Mouse (Mus musculus): ENCODE measurements around the gene Srek1ip1. TPM values are rescaled to one million over a fixed set of nuclear protein-coding genes. Genes with fewer than 3 reads are reported as not detected.

Srek1ip1 gene
- polyA plus RNA-seq, 1 experiment from 2014 or later, result 29.1 TPM

DNA sequence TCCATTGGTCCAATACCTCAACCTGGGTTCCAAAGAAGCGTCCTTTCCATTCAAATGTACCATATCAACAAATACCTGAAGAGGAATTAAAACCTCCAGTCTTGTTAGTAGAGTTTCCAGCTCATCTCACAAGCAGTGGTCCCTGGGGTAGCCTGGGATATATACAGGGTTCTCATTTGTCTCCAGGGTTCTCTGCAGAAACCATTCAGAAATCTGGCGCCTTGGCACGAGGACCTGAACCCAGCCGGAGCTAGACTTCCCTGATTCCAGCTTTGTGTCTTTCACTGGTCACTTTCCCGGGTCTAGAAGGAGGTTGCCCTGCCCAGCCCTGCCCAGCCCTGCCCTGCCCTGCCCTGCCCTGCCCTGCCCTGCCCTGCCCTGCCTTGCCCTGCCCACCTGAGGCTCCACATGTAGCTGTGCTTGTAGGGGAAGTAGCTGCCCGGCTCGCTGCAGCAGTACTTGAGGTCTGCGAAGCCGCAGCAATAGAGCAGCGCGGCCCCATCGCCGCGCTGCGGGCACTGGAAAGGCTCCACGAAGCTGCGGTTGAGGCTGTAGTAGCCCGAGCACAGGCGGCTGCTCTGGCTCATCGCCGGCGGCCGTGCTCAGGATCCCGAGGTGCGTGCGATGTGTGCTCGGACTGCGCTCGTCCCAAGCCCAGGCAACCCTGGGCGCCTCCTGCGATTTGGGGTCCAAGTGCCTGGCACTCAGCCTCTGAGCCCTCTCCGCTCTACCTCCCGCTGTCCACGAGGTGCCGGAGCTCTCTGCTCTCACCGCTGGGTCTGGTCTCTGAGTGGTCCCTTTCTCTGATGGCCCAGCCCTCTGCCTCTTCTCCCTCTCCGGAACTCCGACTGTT, 71.1 kb downstream of the Srek1ip1 start, which contains the start of gene Shisal2b:
Gene Shisal2b, minus strand, starts transcription at position 767 of the 853 bp plus-strand sequence.
- peak; percentile 83 for ATAC-seq (ENCODE audit: low FRiP score, low read depth)
- Histone ChIP-seq H3K27me3 (peaks cover 47% of the 10 kb centered on the region), H3K9ac (peak within 1 kb of the TSS; percentile 67), H3K4me1 (peaks cover 4% of the 10 kb centered on the region; the same call in 1 of the 2 replicates), H3K36me3 (no peaks in the 10 kb centered on the region), H3K4me2 (replicated peaks) (peak within 1 kb of the TSS; percentile 80), H3K9me3 (no peaks in the 10 kb centered on the region), H3K27ac (no peak within 1 kb of the TSS), H3K4me3 (peak within 1 kb of the TSS; percentile 49)
- WGBS, result 4% methylated on average over 38 of the region's 38 CpGs

DNA sequence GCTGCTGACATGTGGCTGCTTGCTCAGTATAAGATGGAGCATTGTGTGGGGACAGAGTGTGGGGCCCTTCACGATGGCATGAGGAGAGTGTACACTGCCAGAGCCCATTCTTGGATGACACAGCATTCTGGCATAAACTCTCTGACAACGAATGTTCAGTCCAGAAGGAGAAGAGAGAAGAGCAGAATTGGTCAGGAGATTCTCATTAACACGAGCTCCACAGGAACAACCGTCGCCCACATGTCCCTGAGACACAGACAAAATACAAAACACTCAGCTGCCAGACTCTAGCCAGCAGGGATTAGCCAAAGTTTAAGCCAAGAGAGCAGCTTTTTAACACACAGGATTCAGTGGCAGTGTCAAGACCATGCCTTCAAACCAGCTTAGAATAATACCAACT, 74.4 kb downstream of the Srek1ip1 start:
- no peaks in the 10 kb centered on the region for H3K9me3 ChIP-seq
- no peaks in the 10 kb centered on the region for H3K36me3 ChIP-seq
- H3K9ac ChIP-seq, result no peak overlapping the region
- H3K4me2 ChIP-seq (replicated peaks), result no peak overlapping the region
- H3K27ac ChIP-seq, result no peak overlapping the region
- peaks cover 34% of the 10 kb centered on the region for H3K27me3 ChIP-seq
- ATAC-seq (ENCODE audit: low FRiP score, low read depth), result no peak
- WGBS, result 87% methylated on average over 5 of the region's 5 CpGs
- H3K4me3 ChIP-seq, result no peak overlapping the region
- H3K4me1 ChIP-seq, result peaks cover 4% of the 10 kb centered on the region; the same call in 1 of the 2 replicates

DNA sequence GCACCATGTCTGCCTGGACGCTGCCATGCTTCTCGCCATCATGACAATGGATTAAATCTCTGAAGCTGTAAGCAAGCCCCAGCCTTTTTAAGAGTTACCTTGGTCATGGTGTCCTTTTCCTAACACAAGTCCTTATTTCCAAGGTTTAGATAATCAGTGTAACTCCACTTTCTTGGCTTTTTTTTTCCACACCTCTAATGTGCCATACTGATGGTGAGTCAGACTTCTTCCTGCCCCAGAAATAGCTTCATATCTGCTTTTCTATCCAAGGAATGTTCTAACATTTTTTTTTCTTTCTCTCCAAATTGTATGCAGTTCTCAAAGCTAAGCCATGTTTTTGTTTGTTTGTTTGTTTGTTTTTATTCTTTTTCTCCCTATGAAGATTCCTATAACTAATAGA, 77.6 kb downstream of the Srek1ip1 start:
- no peak overlapping the region for H3K4me2 ChIP-seq (replicated peaks)
- H3K36me3 ChIP-seq, result no peaks in the 10 kb centered on the region
- no peak overlapping the region for H3K27ac ChIP-seq
- 88% methylated on average over 2 of the region's 2 CpGs for WGBS
- ATAC-seq (ENCODE audit: low FRiP score, low read depth), result no peak
- H3K4me3 ChIP-seq, result no peak overlapping the region
- H3K4me1 ChIP-seq, result no peaks in the 10 kb centered on the region
- peaks cover 9% of the 10 kb centered on the region; the same call in 1 of the 2 replicates for H3K27me3 ChIP-seq
- no peak overlapping the region for H3K9ac ChIP-seq
- no peaks in the 10 kb centered on the region for H3K9me3 ChIP-seq

DNA sequence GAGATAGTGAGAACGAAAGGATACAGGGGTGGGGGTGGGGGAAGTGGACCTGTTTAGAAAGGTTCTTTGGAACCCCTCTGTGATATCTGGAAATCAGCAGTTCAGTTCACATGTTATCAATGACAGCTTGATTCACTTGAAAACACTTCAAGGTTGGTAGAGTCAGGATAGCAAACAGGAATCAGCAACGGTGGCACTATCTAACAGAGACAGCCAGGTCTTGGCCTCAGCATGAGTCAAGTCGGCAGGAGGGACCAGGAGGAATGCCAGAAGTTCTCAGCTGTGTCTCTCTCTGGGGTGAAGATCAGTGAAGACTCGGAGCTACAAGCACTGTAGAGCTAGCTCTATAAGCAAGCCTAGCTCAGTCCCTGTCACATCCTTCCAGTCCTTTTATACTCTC, 86.2 kb downstream of the Srek1ip1 start:
- whole genome bisulfite sequencing, result 82% methylated on average over 4 of the region's 4 CpGs
- no peaks in the 10 kb centered on the region for H3K9me3 ChIP-seq
- H3K27ac ChIP-seq, result no peak overlapping the region
- H3K4me1 ChIP-seq, result no peaks in the 10 kb centered on the region
- H3K36me3 ChIP-seq, result no peaks in the 10 kb centered on the region
- no peak overlapping the region for H3K4me3 ChIP-seq
- no peak overlapping the region for H3K4me2 ChIP-seq (replicated peaks)
- no peak overlapping the region for H3K9ac ChIP-seq
- no peaks in the 10 kb centered on the region for H3K27me3 ChIP-seq
- no peak for ATAC-seq (ENCODE audit: low FRiP score, low read depth)

DNA sequence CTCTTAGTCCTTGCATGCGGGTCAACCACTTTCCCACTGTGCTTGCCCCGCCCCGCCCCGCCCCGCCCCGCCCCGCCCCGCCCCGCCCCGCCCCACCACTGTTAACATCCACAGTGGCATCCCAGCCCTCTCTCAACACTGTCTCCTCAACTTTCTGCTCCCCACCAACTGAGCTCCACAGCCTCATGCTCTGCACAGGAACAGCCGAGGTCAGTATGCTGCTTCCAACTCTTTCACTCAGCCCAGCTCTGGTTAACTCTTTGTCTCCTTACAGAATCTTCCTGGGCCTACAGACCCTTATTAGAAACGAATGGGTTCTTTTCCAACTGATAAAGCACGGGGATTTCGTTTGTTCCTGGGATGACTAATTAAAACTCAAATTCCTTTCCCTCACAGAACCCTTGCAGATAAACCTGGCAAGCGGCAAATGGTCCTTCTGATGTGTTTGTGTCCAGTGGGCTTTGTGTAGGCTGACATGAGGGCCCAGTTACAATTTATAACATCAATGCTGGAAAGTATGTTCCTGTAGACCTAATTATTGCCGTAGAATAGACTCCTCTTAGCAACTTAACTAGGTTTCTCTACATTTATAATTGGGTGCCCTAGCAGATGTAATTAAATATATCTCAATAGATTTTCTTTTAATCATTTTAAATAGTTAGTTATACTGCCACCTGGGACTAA, 91.4 kb downstream of the Srek1ip1 start:
- Histone ChIP-seq H3K36me3 (no peaks in the 10 kb centered on the region), H3K27me3 (no peaks in the 10 kb centered on the region), H3K27ac (no peak overlapping the region), H3K9ac (no peak overlapping the region), H3K9me3 (no peaks in the 10 kb centered on the region), H3K4me2 (replicated peaks) (no peak overlapping the region), H3K4me3 (no peak overlapping the region), H3K4me1 (no peaks in the 10 kb centered on the region)
- WGBS, result 34% methylated on average over 14 of the region's 16 CpGs
- ATAC-seq (ENCODE audit: low FRiP score, low read depth), result no peak

GRCm38 (mm10) chr13:104886308-104887032, 94.2 kb downstream of the Srek1ip1 start:
- ATAC-seq (ENCODE audit: low FRiP score, low read depth), result no peak
- no peak overlapping the region for H3K27ac ChIP-seq
- WGBS, result 78% methylated on average over 8 of the region's 8 CpGs
- H3K4me3 ChIP-seq, result no peak overlapping the region
- no peaks in the 10 kb centered on the region for H3K27me3 ChIP-seq
- no peaks in the 10 kb centered on the region for H3K9me3 ChIP-seq
- H3K4me2 ChIP-seq (replicated peaks), result no peak overlapping the region
- no peaks in the 10 kb centered on the region for H3K36me3 ChIP-seq
- H3K4me1 ChIP-seq, result no peaks in the 10 kb centered on the region
- no peak overlapping the region for H3K9ac ChIP-seq

Other genes starting within 250 kb of the Srek1ip1 start
- 31.7 and 35.1 TPM in 2 replicates for gene Cwc27, start 24.7 kb downstream of the Srek1ip1 start, polyA plus RNA-seq (2015; fragmentation: Nextera tagmentation; extraction: Ambion mirVana)
- 0.41 and 0.69 TPM in 2 replicates for gene Shisal2b, start 71.4 kb downstream of the Srek1ip1 start, polyA plus RNA-seq (2015; fragmentation: Nextera tagmentation; extraction: Ambion mirVana)